Mouse (Mus musculus): Measurements from ENCODE around the gene Zc3h10.
A peak's percentile ranks its signal among the peaks of the same experiment; 100 is the strongest.

DNA sequence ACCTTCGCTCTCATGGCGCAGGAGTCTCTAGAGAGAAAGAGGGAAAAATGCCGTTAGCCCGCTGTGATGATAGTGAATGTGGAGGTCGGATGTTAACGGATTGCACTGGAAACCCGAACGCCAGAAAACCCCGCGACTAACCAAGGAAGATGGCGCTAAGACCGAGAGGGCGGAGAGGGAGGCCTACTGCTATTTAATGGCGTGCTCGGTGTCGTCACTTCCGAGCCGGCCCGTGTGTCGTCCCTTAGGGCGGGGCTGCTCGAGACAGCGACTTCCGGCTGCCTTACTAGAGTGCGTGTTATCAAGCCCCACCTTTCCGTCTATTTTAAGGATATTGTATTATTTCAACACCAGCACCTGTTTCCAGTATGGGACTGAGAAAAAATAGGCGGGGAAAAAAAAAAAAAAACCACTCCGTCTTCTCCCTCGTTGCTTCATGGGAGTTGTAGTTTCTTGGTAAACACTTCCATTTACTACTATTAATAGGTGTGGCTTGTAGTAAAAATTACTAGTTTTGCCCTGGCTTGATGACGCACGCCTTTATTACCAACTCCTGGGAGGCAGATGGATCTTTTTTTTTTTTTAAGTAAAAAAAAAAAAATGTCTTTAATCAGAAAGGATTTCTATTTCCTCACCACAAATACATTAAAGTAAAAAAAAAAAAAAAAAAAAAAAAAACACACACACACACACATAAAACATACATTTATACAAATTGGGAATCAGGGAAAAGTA, 1.5 kb upstream of the Zc3h10 start, which contains the start of gene Rpl41:
- TF ChIP-seq CTCF (IDR thresholded peaks at IDR 0.05; ENCODE audit: low read depth) (no peak), EP300 (IDR thresholded peaks at IDR 0.05; ENCODE audit: low read depth) (peak; percentile 90)

Data from heart, postnatal 0 days (tissue).